Mouse (Mus musculus) heart, postnatal 10 days (tissue): ENCODE measurements around the gene Krt80. TPM values are rescaled to one million over a fixed set of nuclear protein-coding genes. Genes with fewer than 3 reads are reported as not detected.

Experiments
- DNase-seq, 2 experiments: peaks; one replicate each; pipeline ENCODE4 v3.0.0; 2021
- intact Hi-C: fragments of 180-260 bp; cut with DNase I; formaldehyde crosslinking; loops from one replicate; pipeline ENCODE4 v1.15.1; 2025
- microRNA-seq, 2 experiments: library from miRNA; unstranded; fragments of <30 nt; microRNA quantifications; one replicate each; pipeline ENCODE4 v1.2.0; 2022
- total RNA-seq, 2 experiments: library from RNA; stranded (reverse); gene quantifications; 2 replicates each; pipeline ENCODE4 v1.2.3; 2021

The Krt80 gene
- total RNA-seq, 2 experiments from 2014 or later: 1.7 to 2.2 TPM

DNA sequence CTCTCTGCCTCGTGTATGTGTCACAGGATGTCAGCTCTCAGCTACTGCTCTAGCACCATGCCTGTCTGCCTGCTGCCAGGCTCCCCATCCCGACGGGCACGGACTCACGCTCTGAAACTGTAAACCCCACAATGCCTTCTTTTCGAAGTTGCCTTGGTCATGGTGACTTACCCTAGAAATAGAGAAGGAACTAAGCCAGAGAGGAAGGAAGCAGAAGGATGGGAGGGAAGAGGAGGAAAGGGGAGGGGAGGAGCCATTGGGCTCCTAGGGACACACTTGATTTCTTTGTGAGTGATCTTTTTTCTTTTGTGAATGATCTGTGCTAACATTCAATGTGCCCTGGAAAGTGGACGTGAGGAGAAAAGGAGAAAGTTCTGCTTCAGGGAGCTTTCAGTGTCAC, 72.0 kb downstream of the Krt80 start:
- DNase-seq: no peak
- intact Hi-C loops: no loop called here

Small RNA genes lying within 50 kb of the gene (microRNA-seq; reads per million reads assigned to microRNA genes)
- gene Mir1941: 0.47 to 2.4 reads per million in 2 experiments

Other genes with a start within 250 kb of the Krt80 start
- gene Acvrl1, start 241.6 kb downstream of the Krt80 start, total RNA-seq: 10 to 100 TPM; 27.1 to 36.6 TPM
- 10 to 100 TPM; 18.7 to 20.9 TPM for gene Acvr1b, start 196.1 kb downstream of the Krt80 start, total RNA-seq
- gene Grasp, start 146.0 kb downstream of the Krt80 start, total RNA-seq: 10 to 100 TPM; 14.9 to 18.0 TPM
- 10 to 100 TPM; 16.8 to 20.4 TPM for gene Nr4a1, start 115.9 kb downstream of the Krt80 start, total RNA-seq
- gene Atg101, start 85.9 kb downstream of the Krt80 start, total RNA-seq: 10 to 100 TPM; 24.1 to 28.2 TPM
- gene 6030408B16Rik, start 77.0 kb downstream of the Krt80 start, total RNA-seq: 1 to 10 TPM; 2.3 to 3.6 TPM
- gene Krt7, start 40.9 kb upstream of the Krt80 start, total RNA-seq: 1 to 10 TPM; 3.8 to 4.5 TPM
- gene Krt87, start 68.6 kb upstream of the Krt80 start, total RNA-seq: not detected
- gene Krt88, start 77.6 kb upstream of the Krt80 start, total RNA-seq: not detected
- gene Krt81, start 93.6 kb upstream of the Krt80 start, total RNA-seq: not detected
- not detected for gene Krt86, start 103.3 kb upstream of the Krt80 start, total RNA-seq
- gene Krt83, start 121.3 kb upstream of the Krt80 start, total RNA-seq: not detected
- gene Gm49425, start 147.1 kb upstream of the Krt80 start, total RNA-seq: not detected
- gene Krt84, start 162.7 kb upstream of the Krt80 start, total RNA-seq: not detected
- not detected for gene Krt82, start 180.5 kb upstream of the Krt80 start, total RNA-seq
- not detected for gene Krt90, start 192.8 kb upstream of the Krt80 start, total RNA-seq
- not detected for gene Krt75, start 203.7 kb upstream of the Krt80 start, total RNA-seq